Mouse (Mus musculus) hindlimb bud, embryonic 11.5 days (tissue): ENCODE data around the gene Olfr125.

Experiments
- DNase-seq: peaks from one replicate; pipeline ENCODE4 v3.0.0-alpha.2; 2012; ENCODE audit warnings: low read depth, low spot score; ENCODE audit errors: extremely low spot score

Gene Olfr125

GRCm38 (mm10) chr17:37832649-37833048, at the start of gene Olfr125:
Gene Olfr125, plus strand, starts transcription at chr17:37832949.
- DNase-seq = no peak

- DNase-seq = no peak
These were observed 39.5 kb upstream of the Olfr125 start, which contains the start of gene Olfr123 for GRCm38 (mm10) chr17:37793229-37793628. Gene Olfr123, plus strand, starts transcription at chr17:37793529.

GRCm38 (mm10) chr17:37799588-37799987, 33.2 kb upstream of the Olfr125 start, which contains the start of gene Olfr124:
Gene Olfr124, plus strand, starts transcription at chr17:37799888.
- no peak for DNase-seq

- DNase-seq = no peak
These were observed 14.4 kb downstream of the Olfr125 start, which contains the start of gene Olfr126 for GRCm38 (mm10) chr17:37847183-37847582. Gene Olfr126, plus strand, starts transcription at chr17:37847483.

- DNase-seq = no peak
These were observed 31.2 kb downstream of the Olfr125 start for GRCm38 (mm10) chr17:37863901-37864300.

GRCm38 (mm10) chr17:37869676-37870205, 37.0 kb downstream of the Olfr125 start:
- no peak for DNase-seq

GRCm38 (mm10) chr17:37873830-37874229, 41.1 kb downstream of the Olfr125 start:
- no peak for DNase-seq
